Mouse (Mus musculus) embryo, embryonic 10.5 days (tissue): ENCODE measurements around the gene Cadm1.
A peak's percentile ranks its signal among the peaks of the same experiment; 100 is the strongest.

Experiments
- DNase-seq: peaks from one replicate; pipeline ENCODE4 v3.0.0-alpha.2; 2015; ENCODE audit warnings: low spot score

The Cadm1 gene

GRCm38 (mm10) chr9:47801242-47801641, 271.3 kb downstream of the Cadm1 start:
- DNase-seq = no peak

DNA sequence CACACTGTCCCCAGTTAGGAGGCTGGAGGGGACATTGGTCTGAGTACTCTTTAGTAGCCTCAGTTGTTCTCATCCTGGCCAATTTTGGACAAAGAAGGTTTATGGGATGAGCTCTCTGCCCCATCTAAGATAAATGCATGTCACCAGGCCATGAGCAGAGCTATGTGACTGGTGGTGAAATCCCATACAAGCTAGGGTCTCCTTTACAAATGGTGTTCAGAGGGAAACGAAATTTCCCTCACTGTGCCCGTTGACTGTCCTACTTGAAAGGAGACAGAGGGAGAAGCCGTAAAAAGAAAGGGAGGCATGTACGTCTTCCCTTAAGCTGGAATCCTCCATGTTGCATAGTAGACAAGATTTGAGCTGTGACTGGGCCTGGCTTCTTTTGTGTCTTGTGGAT, 272.6 kb downstream of the Cadm1 start:
- no peak for DNase-seq

DNA sequence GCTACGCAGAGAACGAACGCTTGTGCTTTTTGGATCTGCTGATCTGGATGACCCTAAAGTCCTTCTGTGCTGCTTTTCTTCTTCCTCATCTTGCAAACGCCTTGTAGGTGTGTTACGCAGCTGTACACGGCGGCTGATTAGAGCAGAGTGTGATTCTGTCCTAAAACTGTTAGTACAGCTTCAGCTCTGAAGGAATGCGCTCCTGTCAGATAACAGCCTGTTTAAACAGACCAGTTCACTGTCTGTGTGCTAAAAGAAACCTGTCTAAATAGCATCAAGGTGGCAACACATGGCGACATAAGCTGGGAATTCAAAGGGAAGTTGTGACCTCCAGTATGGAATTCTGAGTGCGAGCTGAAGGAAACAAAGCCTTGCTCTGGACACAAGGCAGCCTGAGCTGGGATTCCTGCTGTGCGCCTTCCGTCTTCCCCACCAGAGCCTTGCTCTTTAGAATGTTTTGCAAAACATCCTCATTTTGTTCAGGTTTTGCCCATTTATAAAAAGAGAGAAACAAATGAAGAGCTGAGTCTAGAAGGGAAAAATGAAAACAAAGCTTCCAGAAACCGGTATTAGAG, 273.6 kb downstream of the Cadm1 start:
- DNase-seq = peak; percentile 40

DNA sequence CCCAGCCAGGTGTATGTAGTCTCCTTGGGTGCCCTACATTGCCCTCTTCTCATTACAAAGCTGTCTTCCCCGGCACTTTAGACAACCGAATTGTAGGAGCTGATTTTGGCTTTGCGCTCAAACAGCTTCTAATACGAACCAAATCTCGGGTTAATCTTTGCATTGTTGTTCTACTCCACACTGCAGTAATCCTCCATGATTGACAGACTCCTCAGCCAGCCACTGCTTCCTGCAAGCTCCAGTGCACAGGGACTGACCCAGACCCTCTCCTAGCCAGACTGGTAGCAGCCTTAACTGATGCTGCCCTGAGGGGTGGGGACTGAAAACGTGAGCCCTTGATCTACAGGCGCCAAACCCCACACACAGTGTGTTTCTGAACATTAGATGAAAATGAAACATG, 275.7 kb downstream of the Cadm1 start:
- peak; percentile 28 for DNase-seq

GRCm38 (mm10) chr9:47825668-47826067, 295.7 kb downstream of the Cadm1 start:
- DNase-seq = no peak

DNA sequence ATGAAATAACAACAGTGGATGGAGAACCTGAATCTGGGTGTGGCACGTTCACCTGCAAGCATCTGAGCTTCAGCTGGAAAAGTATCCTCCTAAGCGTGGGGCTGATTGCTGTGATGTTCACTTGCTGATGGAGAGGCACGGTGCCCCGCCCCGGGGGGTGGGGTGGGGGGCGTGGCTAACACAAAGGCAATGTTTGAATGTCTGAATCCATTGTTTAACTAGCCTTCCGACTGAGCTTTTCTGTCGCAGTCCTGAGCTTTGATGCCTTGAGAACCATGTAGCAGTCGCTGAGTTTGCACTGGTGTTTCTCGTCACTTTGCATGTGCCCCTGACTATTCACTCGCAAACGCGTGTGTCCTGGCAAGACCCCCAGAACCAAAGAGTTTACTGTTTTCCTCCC, 298.8 kb downstream of the Cadm1 start:
- peak; percentile 60 for DNase-seq

- DNase-seq = no peak
Measured at GRCm38 (mm10) chr9:47829204-47829603, 299.2 kb downstream of the Cadm1 start.

DNA sequence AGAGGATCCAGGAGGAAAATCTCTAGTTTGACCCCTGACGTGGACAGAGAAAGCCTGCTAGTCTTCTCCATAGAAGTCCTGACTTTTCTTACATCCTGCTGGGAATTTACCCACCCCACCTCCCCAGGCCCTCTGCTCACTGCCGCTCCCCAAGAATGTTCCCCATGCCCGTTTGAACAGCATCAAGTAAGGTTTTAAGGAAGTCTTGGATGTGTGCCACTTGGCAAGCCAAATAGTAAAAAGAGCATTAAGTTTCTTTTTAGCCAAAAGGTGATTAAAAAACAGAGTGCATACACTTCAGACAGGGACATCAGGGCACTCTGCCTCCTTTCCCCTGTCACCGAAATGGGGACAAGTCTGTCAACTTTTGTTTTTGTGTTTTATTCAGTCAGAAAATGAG, 299.9 kb downstream of the Cadm1 start:
- no peak for DNase-seq

DNA sequence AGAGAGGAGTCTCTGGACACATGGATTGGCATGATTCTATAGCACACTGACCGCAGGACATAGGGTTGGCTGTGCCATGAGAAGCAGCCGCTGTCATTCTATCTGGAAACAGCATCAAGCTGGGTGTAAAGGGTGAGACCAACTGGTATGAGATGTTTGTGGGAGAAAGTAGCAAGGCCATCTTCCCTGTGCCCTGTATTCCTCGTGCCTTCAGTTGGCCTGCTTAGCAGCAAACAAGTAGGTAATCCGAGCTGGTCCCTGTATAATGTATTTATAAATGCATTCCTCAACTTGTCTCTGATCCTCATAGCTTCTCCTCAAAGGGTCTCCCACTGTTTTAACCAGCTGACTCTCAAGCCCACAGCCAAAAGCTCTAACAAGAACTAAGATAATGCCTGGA, 301.4 kb downstream of the Cadm1 start:
- no peak for DNase-seq

DNA sequence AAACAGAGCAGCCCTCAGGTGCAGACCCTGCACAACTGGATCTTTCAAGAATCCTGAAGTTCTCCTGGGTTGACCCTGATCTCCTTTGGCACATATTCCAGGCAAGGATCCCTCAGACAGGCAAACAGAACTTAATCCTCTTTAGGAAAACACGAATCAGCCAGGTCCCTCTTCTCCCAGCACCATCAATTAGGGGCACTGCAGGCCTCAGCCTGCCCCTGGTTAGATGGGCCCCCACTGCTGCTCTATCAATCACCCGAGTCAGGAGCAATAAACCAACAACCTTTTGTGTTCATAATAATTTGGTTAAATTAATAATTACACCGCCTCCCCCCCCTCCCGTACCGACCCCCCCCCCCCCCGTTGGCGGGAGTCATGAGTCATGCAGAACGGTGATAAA, 308.2 kb downstream of the Cadm1 start:
- DNase-seq = no peak

DNA sequence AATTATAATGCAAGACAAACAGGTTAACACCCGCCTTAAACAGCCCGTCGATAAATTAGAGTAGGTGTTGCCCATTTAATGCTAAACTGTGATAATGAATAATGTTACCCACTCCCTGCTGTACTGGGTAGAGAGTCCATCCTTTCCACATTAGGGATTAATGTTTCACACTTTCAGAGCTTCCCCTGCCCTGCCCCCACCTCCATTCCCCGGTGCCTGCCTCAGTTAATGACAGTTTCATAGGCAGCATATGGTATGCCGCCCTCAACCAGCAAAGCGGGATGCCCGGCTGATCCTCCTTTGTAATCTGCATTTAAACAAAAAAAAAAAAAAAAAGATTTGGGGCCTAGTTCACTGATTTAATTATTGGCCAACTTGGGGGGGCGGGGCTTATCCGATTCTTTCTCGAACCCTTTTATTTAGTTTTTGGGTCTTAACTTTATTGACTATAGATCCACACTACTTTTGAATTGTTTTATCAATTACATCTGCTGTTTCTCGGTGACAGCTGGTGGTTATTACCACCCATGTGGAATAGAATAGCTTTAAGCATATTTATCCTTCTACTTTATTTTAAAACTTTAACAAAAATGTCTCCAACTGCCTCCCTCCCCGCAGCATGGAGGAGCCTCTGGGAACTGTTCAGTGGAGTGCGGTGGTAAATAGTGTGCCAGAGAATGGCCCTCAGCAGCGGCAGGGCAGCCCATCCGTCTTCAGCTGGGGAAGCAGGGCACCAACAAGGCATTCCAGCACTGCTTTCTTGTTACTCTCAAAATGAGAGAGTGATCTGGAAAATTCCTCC, 309.1 kb downstream of the Cadm1 start:
- DNase-seq = no peak

- DNase-seq = no peak
Measured at GRCm38 (mm10) chr9:47839692-47840025, 309.7 kb downstream of the Cadm1 start.

DNA sequence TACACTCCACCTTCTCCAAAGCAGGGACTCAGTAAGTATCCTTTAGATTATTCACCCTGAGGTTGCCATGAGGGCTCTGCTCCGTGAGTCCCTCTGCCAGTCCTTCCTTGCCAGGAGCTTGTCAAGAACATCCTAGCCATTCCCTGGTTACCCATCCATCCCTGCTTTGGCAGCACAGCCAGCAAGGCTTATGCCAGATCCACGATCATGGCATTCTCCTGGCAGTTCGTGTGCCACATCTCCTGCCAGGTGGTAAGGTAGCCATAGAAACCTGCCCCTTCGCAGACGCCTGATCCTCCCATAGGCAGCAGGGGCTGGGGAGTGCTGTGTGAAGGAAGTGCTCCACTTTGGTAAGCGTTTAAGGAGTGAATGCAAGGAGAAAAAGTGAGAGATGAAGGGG, 313.4 kb downstream of the Cadm1 start:
- DNase-seq = no peak

DNA sequence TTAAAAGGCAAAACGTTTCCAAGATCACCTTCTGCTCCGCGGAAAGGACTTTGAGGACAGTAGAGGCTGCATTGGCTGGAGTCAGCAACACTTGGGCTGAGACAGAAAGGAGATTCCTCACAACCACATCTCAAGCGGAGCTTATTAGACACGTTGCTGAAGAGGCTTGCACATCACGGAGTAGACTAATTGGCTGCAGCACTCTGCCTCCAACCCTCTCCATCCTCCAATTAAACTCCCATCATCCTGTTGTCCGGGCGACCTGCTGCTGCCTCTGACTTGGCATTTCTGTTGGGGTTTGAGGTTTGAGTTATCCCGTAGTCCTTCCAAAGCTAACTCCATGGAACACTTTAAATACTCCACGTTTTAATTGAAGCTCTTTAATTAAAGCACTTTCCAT, 316.3 kb downstream of the Cadm1 start:
- DNase-seq = no peak

DNA sequence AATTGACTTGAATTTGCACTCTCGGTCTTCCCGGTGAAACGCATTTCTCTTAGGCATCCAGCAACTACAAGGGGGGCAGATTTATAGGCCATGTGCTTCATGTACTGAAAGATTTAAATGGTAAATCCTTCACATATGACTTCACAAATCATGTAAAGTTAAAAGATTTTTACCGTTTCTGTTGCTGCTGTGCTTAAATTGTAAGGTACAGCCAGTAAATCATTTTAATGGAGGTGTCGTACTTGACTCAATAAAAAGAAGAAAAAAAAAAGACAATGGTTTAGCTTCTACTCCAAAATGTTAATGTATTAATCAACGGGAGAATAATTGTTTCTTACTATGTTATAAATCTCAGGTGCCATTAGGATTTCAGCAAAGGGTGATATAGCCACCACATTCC, 317.0 kb downstream of the Cadm1 start:
- no peak for DNase-seq

- no peak for DNase-seq
Measured at GRCm38 (mm10) chr9:47847797-47848196, 317.8 kb downstream of the Cadm1 start.

- DNase-seq = no peak
Measured at GRCm38 (mm10) chr9:47848745-47849144, 318.8 kb downstream of the Cadm1 start.

DNA sequence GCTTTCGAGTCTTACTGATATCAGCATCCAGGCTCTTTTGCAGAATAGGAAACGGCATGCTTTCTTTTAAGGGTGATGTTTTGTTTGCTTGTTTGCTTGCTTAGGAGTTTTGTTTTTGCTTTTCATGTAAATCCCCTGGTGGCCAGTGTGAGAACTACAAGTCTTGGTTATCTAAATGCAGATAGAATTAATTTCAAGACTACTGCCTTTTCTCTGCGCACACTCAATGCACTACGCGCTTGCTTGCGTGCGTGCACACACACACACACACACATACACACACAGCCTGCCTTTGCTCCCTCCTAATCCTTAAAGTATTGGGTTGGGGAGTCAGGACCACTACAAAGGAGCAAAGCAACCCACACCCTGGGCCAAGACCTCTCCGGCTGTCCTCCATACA, 326.3 kb downstream of the Cadm1 start:
- DNase-seq = no peak

- DNase-seq = no peak
Measured at GRCm38 (mm10) chr9:47857235-47857634, 327.3 kb downstream of the Cadm1 start.

DNA sequence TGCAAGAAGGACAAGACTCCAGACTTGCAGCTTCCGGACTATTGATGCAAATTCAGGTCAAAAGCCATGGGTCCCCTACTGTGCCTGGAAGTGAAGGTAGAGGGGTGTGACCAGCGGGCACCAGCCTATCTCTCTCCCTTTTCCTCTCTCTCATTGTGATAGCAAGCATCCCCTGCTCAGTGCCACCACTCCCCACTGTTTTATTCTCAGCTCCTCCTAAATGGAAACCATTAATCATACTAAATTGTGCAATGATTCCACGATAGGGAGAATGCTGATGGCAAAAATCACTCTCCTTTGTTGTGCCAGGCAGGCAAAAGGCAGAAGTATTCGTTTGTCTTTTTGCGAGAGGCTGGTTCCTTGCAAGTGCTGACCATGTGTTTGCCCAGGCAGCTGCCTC, 328.2 kb downstream of the Cadm1 start:
- DNase-seq = no peak

DNA sequence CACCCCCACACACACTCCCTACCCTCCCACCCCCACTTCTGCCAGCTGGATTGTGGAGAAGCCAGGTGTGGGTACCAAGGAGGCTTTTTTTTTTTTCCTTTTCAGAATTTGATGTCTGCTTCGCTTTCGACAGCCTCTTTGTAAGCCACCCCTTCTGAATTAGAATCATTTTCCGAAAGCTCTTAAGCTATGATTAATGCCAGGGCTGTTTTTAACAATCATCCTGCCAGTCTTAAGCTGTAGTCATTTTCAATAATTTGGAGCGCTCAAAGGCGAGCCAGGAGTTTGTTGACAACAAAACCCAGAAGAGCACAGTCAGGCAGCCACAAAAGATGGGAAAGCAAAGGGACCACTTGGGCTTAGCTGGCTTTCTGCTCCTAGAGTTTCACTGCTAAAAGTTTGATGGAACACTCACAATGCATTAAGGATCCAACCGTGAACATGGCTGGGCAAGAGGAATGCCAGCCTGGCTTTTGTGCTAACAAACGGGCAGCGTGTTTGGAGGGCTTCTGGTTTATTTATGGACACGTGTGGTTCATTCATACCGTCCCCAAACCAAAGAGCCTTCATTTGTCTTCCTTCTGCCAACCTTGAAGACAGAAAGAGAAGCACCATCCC, 328.9 kb downstream of the Cadm1 start:
- DNase-seq = no peak

- no peak for DNase-seq
Measured at GRCm38 (mm10) chr9:47860994-47861393, 331.0 kb downstream of the Cadm1 start.

DNA sequence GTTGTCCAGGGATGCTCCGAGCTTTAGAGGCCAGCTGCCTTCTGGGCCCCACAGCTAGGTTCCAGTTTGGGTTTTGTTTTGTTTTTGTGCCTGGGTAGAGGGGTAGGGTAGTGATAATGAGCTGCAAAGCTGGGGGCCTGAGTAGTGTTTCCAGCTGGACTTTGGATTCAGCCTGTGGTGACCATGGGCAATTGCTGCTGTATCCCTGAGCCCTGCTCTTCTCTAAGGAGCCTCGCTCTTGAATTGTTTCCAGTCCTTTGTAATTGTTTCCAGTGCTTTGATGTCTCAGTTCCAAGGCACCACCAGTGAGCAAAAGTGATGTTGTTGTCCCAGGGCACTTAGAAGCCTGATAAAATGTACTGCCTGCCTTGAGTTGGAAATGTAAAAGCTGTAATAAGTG, 331.8 kb downstream of the Cadm1 start:
- no peak for DNase-seq

- DNase-seq = no peak
Measured at GRCm38 (mm10) chr9:47866001-47866400, 336.0 kb downstream of the Cadm1 start.
